Mouse (Mus musculus) stomach, postnatal 0 days (tissue): ENCODE measurements around the gene Hal. TPM values are rescaled to one million over a fixed set of nuclear protein-coding genes. Genes with fewer than 3 reads are reported as not detected.

Source experiments
- ATAC-seq: fragments of 200-750 bp; cut with Nextera tagmentation; 2 replicates; pipeline ENCODE4 v1.8.0; 2017; ENCODE audit not compliant: low FRiP score, low TSS enrichment
- DNase-seq: peaks from one replicate; pipeline ENCODE4 v3.0.0-alpha.2; 2016; ENCODE audit warnings: low spot score
- H3K27ac ChIP-seq: fragments of 300-500 bp; sonication (generic); replicated peaks from 2 replicates; pipeline ENCODE4 v1.5.1; 2014; ENCODE audit warnings: mild to moderate bottlenecking, control low read depth
- H3K27me3 ChIP-seq: fragments of 300-500 bp; sonication (generic); 2 replicates; pipeline ENCODE4 v1.6.1; 2014; ENCODE audit warnings: low read length; ENCODE audit not compliant: control insufficient read depth, insufficient read depth
- H3K36me3 ChIP-seq: fragments of 300-500 bp; sonication (generic); 2 replicates; pipeline ENCODE4 v1.6.1; 2014; ENCODE audit warnings: low read length, mixed read lengths; ENCODE audit not compliant: control insufficient read depth, insufficient read depth
- H3K4me1 ChIP-seq: fragments of 300-500 bp; sonication (generic); replicated peaks from 2 replicates; pipeline ENCODE4 v1.6.1; 2014; ENCODE audit warnings: antibody characterized with exemption; ENCODE audit not compliant: control insufficient read depth, insufficient read depth
- H3K4me2 ChIP-seq: fragments of 300-500 bp; sonication (generic); replicated peaks from 2 replicates; pipeline ENCODE4 v1.6.1; 2014; ENCODE audit warnings: low read depth, mild to moderate bottlenecking, control low read depth, moderate library complexity
- H3K4me3 ChIP-seq: fragments of 300-500 bp; sonication (generic); 2 replicates; pipeline ENCODE4 v1.5.1; 2014; ENCODE audit warnings: low read depth, low read length, control low read depth
- H3K9ac ChIP-seq: fragments of 300-500 bp; sonication (generic); 2 replicates; pipeline ENCODE4 v1.6.1; 2014; ENCODE audit warnings: mild to moderate bottlenecking, low read length, control low read depth, mixed read lengths
- H3K9me3 ChIP-seq: fragments of 300-500 bp; sonication (generic); 2 replicates; pipeline ENCODE4 v1.6.1; 2016; ENCODE audit warnings: low read length; ENCODE audit not compliant: control insufficient read depth
- CTCF ChIP-seq: IDR thresholded peaks from 2 replicates; pipeline ENCODE4 v1.5.1; 2016; ENCODE audit warnings: antibody characterized with exemption, low read depth, mild to moderate bottlenecking, moderate library complexity
- EP300 ChIP-seq: optimal IDR thresholded peaks from 2 replicates; pipeline ENCODE3; 2016; ENCODE audit warnings: antibody characterized with exemption
- whole genome bisulfite sequencing: fragments of 180-500 bp; shearing (Covaris S2); extraction: QIAGEN DNeasy Blood & Tissue Kit; methylation state at CpG from one replicate; pipeline ENCODE4 v1.1.7; 2014; 5-methylcytosine and 5-hydroxymethylcytosine counted together
- polyA plus RNA-seq: library from polyadenylated mRNA; unstranded; fragments of >200 nt; fragmentation: Nextera tagmentation; extraction: Ambion mirVana; gene quantifications from 2 replicates; pipeline ENCODE4 v1.2.1, GENCODE M21; 2015

The Hal gene
- polyA plus RNA-seq, 1 experiment from 2014 or later, result 0.81 TPM

- no peaks in the 10 kb centered on the region for H3K9me3 ChIP-seq
- 75% methylated on average over 2 of the region's 2 CpGs for WGBS
- H3K4me3 ChIP-seq, result no peak overlapping the region
- H3K9ac ChIP-seq, result no peak overlapping the region
- H3K36me3 ChIP-seq, result no peaks in the 10 kb centered on the region
- H3K4me1 ChIP-seq, result peaks cover 3% of the 10 kb centered on the region; the same call in 1 of the 2 replicates
- H3K4me2 ChIP-seq, result no peak overlapping the region
- H3K27me3 ChIP-seq, result no peaks in the 10 kb centered on the region
- DNase-seq, result no peak
- TF ChIP-seq EP300 (no peak), CTCF (no peak)
- no peak overlapping the region for H3K27ac ChIP-seq
- no peak for ATAC-seq
Measured at GRCm38 (mm10) chr10:93538287-93538686, 49.7 kb downstream of the Hal start.

- Histone ChIP-seq H3K4me1 (peaks cover 3% of the 10 kb centered on the region; the same call in 1 of the 2 replicates), H3K9ac (no peak overlapping the region), H3K36me3 (no peaks in the 10 kb centered on the region), H3K4me3 (no peak overlapping the region), H3K9me3 (no peaks in the 10 kb centered on the region), H3K27me3 (no peaks in the 10 kb centered on the region), H3K27ac (no peak overlapping the region), H3K4me2 (no peak overlapping the region)
- ATAC-seq (no peak), DNase-seq (no peak)
- TF ChIP-seq CTCF, result no peak
- no peak for TF ChIP-seq EP300
- 56% methylated on average over 6 of the region's 6 CpGs for WGBS
Measured at GRCm38 (mm10) chr10:93538818-93539217, 50.2 kb downstream of the Hal start.

- peak within 1 kb of the TSS; percentile 5 for H3K9ac ChIP-seq
- ATAC-seq (peak; percentile 95), DNase-seq (peak; percentile 94)
- peak within 1 kb of the TSS; percentile 36 for H3K4me3 ChIP-seq
- no peaks in the 10 kb centered on the region for H3K27me3 ChIP-seq
- H3K9me3 ChIP-seq, result no peaks in the 10 kb centered on the region
- H3K36me3 ChIP-seq, result no peaks in the 10 kb centered on the region
- TF ChIP-seq CTCF (peak; percentile 87), EP300 (no peak)
- WGBS, result 4% methylated on average over 34 of the region's 35 CpGs
- H3K4me1 ChIP-seq, result peaks cover 3% of the 10 kb centered on the region; the same call in 1 of the 2 replicates
- H3K27ac ChIP-seq, result no peak within 1 kb of the TSS
- H3K4me2 ChIP-seq, result peak within 1 kb of the TSS; percentile 66
Measured at GRCm38 (mm10) chr10:93539775-93540430, 51.3 kb downstream of the Hal start, which contains the start of gene Amdhd1. Gene Amdhd1 (minus strand): TSS chr10:93540033.

- no peaks in the 10 kb centered on the region for H3K9me3 ChIP-seq
- no peak within 1 kb of the TSS for H3K27ac ChIP-seq
- peak within 1 kb of the TSS; percentile 36 for H3K4me3 ChIP-seq
- H3K36me3 ChIP-seq, result no peaks in the 10 kb centered on the region
- H3K27me3 ChIP-seq, result no peaks in the 10 kb centered on the region
- peak within 1 kb of the TSS; percentile 5 for H3K9ac ChIP-seq
- TF ChIP-seq CTCF (no peak), EP300 (no peak)
- 67% methylated on average over 17 of the region's 17 CpGs for WGBS
- H3K4me2 ChIP-seq, result peak within 1 kb of the TSS; percentile 66
- DNase-seq, result no peak
- peak; percentile 20; the same call in 1 of the 2 replicates for ATAC-seq
- peaks cover 3% of the 10 kb centered on the region; the same call in 1 of the 2 replicates for H3K4me1 ChIP-seq
Measured at GRCm38 (mm10) chr10:93540431-93541210, 52.1 kb downstream of the Hal start, which contains the start of gene Ccdc38. Gene Ccdc38 (plus strand): TSS chr10:93540632.

- H3K27me3 ChIP-seq, result no peaks in the 10 kb centered on the region
- no peaks in the 10 kb centered on the region for H3K36me3 ChIP-seq
- no peak overlapping the region for H3K4me3 ChIP-seq
- no peaks in the 10 kb centered on the region for H3K9me3 ChIP-seq
- no peak overlapping the region for H3K27ac ChIP-seq
- DNase-seq (no peak), ATAC-seq (no peak)
- peaks cover 3% of the 10 kb centered on the region; the same call in 1 of the 2 replicates for H3K4me1 ChIP-seq
- 74% methylated on average over 1 of the region's 1 CpGs for WGBS
- H3K4me2 ChIP-seq, result no peak overlapping the region
- no peak overlapping the region for H3K9ac ChIP-seq
- TF ChIP-seq EP300, result no peak
- no peak for TF ChIP-seq CTCF
Measured at GRCm38 (mm10) chr10:93541585-93541984, 53.0 kb downstream of the Hal start.
